Mouse (Mus musculus): ENCODE results near the gene Ror2.

Ror2 gene

DNA sequence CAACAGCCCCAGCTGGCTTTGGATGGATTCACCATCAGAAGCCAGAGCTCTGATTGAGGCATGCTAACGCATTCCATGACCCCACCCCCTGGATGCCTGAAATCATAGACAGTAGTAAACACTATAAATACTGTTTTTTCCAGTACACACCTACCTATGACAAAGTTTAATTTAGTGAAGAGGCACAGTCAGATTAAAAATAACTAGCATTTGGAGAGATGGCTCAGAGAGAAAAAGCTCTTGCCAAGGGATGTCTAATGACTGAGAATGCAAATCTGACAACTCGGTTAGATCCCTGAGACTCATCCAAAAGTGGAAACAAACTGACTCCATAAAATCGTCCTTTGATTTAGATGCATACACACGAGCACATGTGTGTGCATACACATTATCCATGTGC lies 15.4 kb downstream of the Ror2 start:
- DNase-seq = no peak

DNA sequence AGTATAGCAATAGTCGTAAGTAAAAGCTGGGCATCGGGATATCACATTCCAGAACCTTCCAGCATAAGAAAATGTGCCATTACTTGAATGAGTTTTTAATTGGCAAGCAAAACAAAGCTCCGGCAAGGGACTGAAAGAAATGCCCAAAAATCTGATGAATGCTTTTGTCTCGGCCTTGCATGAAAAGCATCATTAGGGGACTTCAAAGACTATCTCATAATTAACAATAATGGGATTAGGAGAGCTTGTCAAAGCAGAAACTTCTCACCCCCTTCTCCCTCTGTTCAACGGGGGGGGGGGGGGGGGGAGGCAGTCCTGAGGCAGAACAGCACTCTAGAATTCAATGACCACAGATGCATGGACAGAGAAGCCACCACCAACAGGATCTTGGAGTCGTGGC lies 17.4 kb downstream of the Ror2 start:
- DNase-seq = no peak

DNA sequence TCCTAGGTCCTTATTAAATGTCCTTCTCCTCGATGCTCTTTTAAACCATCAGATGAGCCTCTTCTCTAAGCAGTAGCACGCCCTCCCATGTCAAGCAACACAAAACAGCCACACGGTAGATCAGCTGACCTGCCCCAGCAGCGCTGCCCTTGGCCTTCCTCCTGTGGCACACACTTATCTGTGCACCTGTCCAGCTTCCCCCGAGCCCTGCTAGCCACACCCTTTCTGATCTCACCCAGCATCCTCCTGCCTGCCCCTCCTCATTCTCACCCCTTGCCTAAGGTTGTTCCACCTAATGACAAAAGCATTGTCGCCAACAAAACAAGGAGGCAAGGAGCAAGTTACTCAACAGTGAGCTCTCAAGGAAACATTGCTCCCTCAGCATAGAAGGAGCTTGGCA lies 18.1 kb downstream of the Ror2 start:
- DNase-seq = no peak

DNA sequence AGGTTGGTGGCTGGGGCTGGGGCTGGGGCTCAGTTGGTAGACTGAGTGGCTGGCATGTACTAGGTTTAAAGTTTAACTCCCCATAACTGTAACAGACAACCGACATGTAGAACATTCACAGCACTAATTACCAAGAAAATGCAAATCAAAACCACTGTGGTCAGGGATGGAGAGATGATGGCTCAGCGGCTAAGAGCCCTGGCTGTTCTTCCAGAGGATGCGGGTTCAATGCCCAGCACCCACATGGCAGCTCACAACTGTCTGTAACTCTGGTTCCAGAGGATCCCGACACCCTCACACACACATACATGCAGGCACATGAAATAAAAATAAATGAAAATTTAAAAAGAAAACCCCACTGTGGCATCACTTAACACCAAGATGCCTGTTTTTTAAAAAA lies 18.8 kb downstream of the Ror2 start:
- DNase-seq = no peak

DNA sequence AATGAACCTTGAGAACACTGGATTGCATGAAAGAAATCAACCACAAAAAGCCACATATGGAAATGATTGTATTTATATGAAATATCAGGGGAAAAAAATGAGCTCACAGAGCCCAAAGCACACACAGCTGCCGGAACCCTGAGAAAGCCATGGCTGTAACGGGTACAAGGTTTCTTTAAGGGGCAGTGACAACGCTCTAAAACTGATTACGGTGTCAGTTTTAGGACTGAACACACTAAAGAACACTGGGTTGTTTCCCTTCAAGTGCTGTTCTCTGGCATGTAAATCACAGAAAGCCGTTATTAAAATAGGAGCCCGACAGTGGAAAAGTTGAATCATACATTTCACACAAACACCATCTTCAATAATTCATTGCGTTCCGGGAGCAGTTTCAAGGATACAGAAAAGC lies 19.4 kb downstream of the Ror2 start:
- no peak for DNase-seq

DNA sequence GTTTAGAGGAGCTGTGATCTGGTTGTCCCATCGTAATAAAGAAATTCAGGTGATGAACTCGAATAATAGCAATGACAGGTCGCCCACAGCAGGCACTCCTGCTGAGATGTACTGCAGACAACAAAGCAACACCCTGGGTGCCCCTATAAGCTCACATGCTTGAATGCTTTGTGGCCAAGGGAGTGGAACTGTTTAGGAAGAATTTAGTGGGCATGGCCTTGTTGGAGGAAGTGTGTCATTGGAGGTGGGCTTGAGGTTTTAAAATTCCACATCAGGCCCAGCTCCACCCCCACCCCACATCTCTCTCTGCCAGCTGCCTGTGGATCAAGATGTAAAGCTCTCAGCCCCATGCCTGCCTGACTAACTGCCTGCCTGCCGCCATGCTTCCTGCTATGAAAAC lies 21.0 kb downstream of the Ror2 start:
- no peak for DNase-seq

DNA sequence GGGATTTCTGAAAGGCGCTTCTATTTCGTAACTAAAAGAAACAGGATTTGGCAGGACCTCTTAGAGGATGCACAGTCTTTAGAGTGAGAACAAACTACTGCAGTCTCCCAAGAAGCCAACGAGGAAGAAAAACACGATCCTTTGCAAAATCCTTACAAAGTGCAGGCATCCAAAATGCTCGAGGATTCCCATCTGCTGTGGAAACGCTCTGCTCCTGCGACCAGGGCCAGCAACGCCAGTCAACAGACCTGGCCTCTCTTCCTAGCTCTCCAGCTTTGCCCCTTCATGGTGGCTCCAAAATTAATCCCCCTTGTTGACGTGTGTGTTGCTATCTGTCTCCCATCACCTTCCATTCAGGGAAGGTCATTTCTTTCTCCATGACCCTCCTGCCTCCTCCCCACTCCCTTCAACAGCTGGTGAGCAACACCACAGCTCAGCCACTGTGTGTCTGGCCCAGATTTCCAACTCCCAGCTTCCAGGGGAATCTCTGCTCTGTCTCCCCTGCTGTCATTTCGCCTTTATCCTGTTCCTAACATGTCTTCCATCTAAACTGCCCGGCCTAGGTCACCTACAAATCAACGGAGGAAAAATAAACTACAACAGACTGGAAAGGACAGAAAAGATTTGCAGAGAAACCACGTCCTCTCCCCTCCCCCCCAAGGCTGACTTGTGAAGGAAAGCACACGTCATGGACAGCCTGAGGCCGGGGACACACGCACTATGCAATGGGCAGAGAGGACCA lies 23.2 kb downstream of the Ror2 start:
- no peak for DNase-seq

DNA sequence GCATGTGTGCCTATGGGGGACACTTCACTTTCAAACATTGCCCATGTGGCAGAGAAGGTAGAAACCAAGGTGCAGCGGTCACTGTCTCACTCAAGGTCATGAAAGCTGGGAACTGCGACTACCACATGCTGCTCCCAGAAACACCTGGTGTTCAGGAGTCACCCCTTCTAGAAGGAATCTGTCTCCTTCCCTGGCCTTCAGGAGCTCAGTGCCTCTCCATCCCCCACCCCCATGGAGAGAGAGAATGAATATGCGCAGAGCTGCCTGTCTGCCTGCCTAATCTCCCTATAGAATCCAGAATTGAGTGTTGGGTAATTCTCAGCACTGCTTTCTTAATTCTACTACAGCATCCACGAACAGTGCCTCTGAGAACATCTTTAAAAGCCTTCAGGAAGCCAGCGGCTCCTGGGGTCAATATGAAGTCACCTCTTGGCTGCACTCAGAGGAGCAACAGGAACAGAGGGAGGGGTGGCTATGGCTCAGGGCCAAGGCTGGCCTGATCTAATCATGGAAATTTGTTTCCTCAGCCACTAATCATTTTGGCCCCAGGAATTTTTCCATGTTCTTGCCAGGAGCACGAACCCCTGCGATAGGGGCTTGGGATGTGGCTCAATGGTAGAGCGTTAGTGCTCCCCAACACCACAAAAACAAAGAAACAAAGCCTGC lies 24.7 kb downstream of the Ror2 start:
- no peak for DNase-seq

DNA sequence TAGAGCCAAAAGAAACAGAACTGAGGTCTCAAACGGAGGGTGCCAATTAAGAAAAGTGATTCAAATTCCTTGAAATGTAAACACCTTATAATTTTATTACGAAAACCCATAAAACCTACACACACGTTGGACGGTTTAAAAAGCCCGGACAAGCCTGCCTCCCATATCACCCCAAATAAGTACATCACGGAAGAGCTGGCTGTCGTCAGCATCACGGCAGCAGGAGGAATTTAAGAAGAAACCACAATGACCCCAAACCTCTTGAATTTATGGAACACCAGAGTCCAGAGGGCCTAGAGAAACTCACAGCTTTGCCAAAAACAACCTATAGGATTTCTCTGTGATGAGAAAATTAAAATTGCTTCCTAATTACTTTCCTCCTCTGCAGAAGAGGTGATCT lies 27.0 kb downstream of the Ror2 start:
- no peak for DNase-seq

DNA sequence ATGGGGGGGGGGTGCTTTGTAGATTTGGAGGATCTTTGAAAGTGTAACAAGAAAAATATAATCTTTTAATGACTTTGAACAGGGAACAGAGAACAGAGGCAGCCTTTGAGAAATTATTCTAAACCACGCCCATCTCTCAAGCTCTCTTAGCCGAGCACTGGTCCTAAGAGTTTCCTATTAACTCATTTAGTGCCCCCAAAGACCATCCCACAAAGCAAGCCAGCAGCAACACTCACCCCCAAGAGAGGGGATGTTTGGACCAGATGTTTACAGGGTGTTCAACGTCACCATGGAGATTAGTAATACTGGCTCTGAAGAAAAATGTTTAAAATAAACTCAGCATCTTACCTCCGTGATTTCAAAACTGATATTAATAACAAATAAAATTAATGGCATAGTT lies 27.4 kb downstream of the Ror2 start:
- no peak for DNase-seq

DNA sequence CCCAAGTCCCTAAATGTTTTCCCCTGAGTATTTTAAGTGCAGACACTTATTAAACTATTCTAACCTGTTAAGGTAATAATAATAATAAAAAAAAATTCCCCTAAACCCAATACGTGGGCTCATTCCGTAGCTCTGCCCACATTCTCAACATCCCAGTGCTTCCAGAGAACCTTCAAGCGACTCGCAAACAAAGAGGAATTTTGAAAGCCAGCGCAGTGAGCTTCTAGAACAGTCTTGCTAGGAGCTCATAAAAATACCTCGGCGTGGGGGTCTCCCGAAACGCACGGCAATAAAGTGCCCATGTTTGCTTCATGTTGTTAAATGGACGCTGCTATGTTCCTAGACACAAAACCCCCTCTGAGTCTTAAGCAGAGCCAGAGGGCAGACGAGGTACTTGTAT lies 32.7 kb downstream of the Ror2 start:
- no peak for DNase-seq

DNA sequence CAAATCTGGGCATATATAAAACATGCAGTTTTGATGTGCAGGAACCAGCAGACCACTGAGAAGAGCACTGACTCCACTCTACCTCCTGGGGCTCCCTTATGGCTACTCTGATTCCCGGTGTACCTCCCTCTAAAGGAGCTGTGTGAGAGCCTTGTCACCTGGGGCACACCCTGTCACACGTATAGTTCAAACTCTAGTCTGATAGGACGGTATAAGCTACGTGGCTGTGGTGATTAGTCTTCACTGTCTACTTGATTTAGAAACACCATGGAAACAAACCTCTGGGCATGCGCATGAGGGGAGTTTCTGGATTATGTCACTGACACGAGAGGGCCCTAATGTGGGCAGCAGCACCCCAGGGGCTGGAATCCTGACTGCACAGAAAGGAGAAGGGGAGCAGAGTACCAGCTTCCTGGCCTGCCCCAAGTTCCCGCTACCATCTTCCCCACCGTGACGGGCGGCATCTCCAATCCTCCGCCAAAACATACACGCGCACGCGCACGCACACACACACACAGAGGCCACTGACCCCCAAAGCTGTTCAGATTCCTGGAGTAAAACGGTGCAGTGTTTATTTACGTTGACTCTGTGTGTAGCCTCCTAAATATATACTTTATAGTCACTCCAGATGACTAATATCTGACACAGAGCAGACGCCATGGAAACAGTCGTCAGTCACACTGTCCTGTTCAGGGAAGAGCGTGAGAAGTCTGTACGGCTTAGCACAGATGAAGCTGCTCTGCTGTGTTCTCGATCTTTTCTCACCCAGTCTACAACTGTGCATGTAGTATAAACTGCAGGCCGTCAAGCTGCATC lies 37.1 kb downstream of the Ror2 start:
- DNase-seq = no peak

DNA sequence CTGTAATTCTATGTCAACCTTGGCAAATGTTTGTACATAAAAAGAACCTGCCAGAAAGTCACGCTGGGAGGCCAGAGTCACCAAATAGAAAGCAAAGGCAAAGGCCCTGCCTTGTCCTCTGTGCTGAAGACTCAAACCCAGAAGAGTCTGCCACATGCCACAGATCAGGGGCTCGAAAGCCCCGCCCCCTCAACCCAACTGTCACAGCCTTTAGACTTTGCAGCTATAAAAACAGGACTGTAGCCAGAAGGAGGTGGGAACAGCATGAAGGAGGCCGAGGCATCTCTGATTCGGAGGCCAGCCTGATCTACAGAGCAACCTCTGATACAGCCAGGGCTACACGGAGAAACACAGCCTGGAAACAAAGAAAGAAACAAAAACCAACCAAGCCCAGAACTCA lies 37.8 kb downstream of the Ror2 start:
- no peak for DNase-seq

DNA sequence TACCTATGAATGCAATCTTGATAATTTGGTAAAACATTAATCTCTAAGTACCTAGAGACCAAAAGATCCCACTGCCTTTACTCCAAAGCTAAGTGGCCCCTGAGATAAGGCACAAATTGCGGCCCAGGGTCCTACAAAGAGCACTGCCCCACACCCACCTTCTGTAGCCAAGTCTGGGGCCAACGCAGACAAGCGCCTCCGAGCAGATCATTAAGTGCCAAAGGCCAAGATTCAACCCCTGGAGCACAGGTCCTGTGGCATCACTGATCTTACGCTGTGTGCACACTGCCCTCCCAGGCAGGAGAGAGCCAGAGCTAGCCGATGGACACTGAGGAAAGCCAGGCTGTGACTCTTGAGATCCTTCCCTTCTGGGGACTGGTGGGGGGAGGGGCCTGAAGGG lies 38.7 kb downstream of the Ror2 start:
- no peak for DNase-seq

DNA sequence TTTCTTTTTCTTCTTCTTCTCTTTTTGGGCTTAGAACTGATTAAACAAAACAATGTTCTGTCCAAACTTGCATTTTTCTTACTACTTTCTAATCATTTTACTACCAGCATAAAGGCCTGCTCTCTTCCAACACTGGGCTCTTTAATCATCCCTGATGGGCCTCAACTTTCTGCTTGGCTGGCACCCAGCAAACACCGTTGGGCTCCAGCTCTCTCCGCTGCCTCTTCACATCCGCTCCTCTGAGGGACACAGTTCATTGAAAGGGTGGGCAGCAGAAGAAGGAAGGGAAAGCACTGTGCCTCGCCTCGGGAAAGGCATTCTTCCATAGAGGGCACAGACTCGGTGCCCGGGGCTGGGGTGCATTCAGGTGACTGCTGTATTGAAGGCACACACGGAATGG lies 41.8 kb downstream of the Ror2 start:
- DNase-seq = no peak

DNA sequence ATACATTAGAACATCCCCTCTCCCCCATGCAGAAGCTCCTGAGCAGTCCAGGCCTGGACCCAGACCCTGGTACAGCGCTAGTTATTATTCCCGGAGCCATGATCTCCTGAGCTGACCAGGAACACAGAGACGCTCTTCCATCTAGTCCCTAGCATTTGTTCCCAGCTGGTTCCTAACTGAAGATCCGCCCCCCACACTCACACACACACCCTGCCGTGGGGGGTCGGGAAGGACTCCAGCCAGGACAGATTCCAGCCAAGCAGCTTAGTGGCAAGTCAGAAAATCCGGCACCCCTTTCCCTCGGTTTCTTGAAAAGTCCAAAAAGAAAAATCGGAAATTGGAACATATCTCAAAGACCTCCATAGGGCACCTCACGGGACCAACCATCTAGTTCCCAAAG lies 48.5 kb downstream of the Ror2 start:
- DNase-seq = no peak

DNA sequence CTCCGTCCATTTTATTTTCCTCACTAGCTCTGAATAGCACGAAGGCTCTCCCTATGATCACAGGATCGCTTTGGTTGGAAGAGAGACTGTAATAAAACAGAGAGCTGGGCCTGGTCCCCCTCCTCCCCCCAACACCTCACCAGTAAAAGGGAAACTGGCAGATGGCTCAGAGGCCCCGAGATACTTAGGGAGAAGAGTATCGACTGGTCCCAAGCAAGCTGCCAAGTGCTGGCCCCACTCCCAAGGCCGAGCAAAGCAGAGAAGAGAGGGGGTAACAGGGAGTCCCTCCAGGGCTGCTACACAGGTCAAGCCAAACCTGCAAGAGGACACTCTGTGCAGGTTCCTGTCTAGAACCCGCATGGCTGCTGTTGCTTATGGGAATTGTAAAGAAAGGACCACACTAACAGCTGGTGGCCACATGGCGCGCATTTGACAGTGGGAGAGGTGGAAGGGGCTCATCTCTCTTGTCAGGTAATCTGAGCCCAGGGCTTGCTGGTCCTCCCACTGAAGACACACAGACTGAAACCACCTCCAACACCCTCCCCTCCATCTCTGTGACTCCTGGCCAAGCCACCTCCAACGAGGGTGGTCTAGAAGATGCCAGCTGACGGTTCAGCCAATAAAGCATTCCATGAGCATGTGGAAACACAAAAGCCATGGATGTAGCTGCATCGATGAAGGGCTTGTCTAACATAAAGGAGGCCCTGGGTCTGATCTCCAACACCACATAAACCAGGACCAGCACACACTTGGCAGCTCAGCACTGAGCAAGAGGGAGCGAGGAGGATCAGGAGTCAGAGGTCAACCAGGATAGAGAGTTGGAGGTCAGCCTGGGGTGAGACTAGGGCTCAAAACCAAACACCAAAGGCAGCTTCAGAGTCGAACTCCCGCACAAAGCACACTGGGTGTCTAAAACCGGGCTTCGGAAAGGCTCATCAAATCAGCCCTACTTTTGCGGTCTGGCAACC lies 49.2 kb downstream of the Ror2 start:
- no peak for DNase-seq

DNA sequence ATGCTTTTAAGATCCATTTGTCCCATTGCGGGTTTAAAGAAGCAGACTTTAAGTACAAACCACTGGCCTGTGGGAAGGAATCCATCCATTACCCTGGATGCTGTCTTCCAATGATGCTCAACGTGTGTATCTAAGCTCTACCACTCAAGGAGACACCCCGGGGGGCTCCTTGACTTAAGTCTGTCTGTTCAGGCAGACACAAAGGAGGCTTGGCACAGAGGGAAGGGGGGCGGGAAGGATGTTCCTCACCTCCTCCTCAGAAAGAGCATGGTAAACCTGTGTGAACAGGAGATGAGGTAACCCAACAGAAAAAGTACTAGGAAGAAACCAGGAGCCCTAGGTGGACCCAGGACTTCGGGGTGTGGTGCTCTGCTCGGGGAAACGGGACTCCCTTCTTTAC lies 50.0 kb downstream of the Ror2 start:
- no peak for DNase-seq

DNA sequence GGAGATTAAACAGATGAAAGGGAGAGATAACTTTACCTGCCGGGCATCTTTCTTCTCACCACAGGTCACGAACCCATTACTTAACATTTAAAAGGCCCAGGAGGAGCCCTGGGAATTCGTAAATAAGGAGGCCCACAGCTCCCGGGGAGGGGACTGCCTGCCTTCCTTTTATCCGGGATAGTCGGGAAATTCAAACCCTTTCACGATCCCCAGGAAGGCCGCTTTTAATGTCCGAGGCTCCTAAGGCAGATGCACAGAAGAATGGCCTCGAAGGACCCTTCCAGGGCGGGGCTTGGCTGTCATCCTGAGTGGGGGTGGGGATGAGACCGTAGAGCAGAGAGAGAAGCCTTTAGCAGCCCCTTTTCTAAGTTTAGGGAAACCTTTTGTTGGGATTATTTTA lies 51.1 kb downstream of the Ror2 start:
- no peak for DNase-seq

DNA sequence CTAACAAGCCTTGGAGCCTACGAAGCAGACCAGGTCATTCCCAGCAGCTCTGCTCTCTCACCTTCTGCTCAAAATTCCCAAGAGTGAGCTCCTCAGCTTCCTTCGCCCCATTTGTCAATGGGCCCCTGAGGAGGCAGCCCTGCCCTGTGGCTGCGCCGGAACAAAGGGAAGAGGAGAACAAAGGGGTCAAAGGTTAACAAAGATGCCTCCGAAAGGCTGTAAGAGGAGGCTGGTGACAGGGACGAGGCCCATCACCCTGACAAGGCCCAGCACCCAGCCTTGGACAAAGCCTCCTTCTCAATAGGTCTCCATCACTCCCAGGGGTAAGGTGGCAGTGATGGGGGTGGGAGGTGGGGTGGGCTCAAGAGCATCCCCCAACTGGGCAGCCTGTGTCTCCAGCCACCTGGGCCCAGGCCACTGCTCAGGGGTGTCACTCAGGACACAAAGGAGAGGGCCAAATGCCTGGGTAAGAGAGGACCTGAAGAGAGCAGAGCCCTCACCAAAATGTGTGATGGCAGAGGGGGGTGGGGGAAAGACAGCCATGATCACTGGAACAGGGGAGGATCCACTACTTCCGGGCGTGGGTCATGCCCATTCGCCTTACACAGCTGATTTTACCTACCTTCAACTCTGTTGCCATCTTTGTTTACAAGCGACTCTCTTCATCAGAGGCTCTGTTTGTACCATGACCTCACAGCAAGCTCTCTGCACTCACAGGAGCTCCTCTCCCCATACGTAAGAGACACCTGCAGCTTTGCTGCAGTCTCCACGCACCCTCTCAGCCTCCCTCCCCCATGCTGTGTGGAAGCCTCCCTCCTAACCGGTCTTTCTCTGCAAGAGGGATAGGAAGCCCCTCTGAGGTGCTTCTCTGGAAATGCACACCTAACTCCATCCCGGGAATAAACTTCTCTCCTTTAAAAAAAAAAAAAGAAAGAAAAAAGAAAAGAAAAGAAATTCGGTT lies 51.8 kb downstream of the Ror2 start:
- no peak for DNase-seq

DNA sequence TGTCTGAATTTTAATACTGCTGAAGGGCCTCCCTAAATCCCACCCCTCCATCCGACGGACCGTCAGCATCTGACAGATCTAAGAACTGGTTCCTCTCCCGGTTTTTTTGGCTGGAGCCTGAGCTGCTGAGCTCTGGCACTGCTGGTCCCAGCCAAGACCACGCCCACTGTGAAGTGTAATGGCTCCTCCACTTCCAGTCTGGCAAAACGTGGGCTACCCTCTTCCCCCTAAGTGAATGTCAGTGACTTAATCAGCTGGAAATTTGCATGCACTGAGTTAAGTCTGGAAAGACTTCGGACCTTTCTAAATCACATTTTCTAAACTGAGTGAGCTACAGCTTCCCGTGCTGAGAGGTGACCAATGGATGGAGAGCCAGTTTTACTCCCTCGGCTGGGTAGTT lies 52.5 kb downstream of the Ror2 start:
- no peak for DNase-seq

DNA sequence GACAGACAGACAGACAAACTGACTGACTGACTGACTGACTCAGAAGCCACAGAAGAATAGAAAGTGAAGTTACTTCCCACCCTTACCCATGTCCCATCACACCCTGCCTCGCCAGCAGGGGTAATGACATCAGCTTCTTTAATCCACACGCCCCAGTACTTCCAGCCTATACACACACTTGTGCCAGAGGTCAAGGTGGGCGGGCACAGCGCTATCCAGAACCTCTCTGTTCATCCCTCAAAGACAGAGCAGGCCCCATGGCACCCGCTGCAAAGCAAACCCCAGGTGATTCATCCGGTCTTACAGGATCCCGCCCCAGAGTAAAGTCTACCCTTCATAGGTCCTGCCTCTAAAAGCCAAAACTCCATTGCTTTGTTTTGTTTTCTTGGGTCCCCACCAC lies 53.5 kb downstream of the Ror2 start:
- no peak for DNase-seq

Data from cerebellum, postnatal 36 days (tissue).